Mouse (Mus musculus): Measurements from ENCODE around the gene Trpc2.

DNA sequence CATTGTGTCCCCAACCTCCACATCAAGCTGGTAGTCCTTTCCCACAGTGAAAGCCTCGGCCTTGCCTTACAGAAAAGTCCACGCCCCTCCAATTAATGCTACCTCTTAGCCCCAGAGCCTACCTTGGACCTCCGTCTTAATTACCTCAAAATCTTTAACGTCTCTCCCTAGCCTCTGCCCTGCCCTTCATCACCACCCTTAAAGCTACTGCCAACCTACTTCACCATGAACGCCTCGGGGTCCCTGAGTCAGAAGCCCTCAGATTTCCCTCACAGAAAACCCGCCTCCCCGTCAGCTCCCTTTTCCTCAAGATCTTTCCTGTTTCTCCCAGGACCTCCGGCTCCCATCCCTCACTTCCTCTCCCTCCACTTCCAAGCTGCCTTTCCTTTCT lies 18.3 kb upstream of the Trpc2 start:
- TF ChIP-seq CTCF (IDR thresholded peaks at IDR 0.05; ENCODE audit: low read depth), result no peak
- no peak for TF ChIP-seq EP300 (IDR thresholded peaks at IDR 0.05; ENCODE audit: low read depth)

All from heart, postnatal 0 days (tissue).